Mouse (Mus musculus): Measurements from ENCODE around the gene Nfasc. TPM values are rescaled to one million over a fixed set of nuclear protein-coding genes. Genes with fewer than 3 reads are reported as not detected.

Gene Nfasc
- polyA plus RNA-seq, 1 experiment from 2014 or later, result 0.45 TPM

- Histone ChIP-seq H3K4me3 (ENCODE audit: low read length) (no peak overlapping the region), H3K9me3 (ENCODE audit: low read length) (no peaks in the 10 kb centered on the region), H3K9ac (replicated peaks; ENCODE audit: low read length) (no peak overlapping the region), H3K27ac (ENCODE audit: low read length) (no peak overlapping the region), H3K4me1 (ENCODE audit: insufficient read depth, low read length) (0 out of 2 replicates have a peak, but pooled peaks cover 5% of the 10 kb centered on the region), H3K36me3 (ENCODE audit: insufficient read depth, low read length) (no peaks in the 10 kb centered on the region), H3K27me3 (ENCODE audit: insufficient read depth, low read length) (no peaks in the 10 kb centered on the region), H3K4me2 (replicated peaks; ENCODE audit: low read depth, low read length) (no peak overlapping the region)
- 91% methylated on average over 7 of the region's 7 CpGs for WGBS
- ATAC-seq (ENCODE audit: low FRiP score, low TSS enrichment), result no peak
Observed at GRCm38 (mm10) chr1:132580063-132580462, 161.5 kb downstream of the Nfasc start.

- ATAC-seq (ENCODE audit: low FRiP score, low TSS enrichment), result no peak
- Histone ChIP-seq H3K4me1 (ENCODE audit: insufficient read depth, low read length) (no peaks in the 10 kb centered on the region), H3K36me3 (ENCODE audit: insufficient read depth, low read length) (no peaks in the 10 kb centered on the region), H3K9me3 (ENCODE audit: low read length) (no peaks in the 10 kb centered on the region), H3K4me3 (ENCODE audit: low read length) (no peak overlapping the region), H3K27ac (ENCODE audit: low read length) (no peak overlapping the region), H3K4me2 (replicated peaks; ENCODE audit: low read depth, low read length) (no peak overlapping the region), H3K9ac (replicated peaks; ENCODE audit: low read length) (no peak overlapping the region), H3K27me3 (ENCODE audit: insufficient read depth, low read length) (no peaks in the 10 kb centered on the region)
- 94% methylated on average over 8 of the region's 8 CpGs for WGBS
Observed at GRCm38 (mm10) chr1:132576845-132577244, 164.8 kb downstream of the Nfasc start.

DNA sequence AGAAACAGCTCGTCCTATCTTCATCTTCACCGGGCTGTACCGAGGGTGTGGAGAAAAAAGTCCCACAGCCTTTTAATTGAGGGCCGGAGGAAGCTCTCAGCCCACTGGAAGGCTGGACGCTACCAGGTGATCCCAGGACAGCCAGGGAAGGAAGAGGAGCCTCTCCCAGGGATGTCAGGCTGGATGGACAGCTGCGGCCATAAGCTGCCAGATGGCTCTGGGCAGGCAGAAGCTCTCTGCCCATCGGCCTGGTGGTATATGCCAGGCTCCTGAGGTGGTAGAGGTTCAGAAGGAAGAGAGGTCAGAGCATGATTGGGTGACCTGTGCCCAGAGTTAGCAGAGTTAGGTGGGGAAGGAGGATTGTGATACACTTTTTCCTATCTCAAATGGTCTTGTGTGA, 168.7 kb downstream of the Nfasc start:
- Histone ChIP-seq H3K4me2 (replicated peaks; ENCODE audit: low read depth, low read length) (no peak overlapping the region), H3K36me3 (ENCODE audit: insufficient read depth, low read length) (no peaks in the 10 kb centered on the region), H3K9me3 (ENCODE audit: low read length) (no peaks in the 10 kb centered on the region), H3K4me1 (ENCODE audit: insufficient read depth, low read length) (no peaks in the 10 kb centered on the region), H3K9ac (replicated peaks; ENCODE audit: low read length) (no peak overlapping the region), H3K27me3 (ENCODE audit: insufficient read depth, low read length) (no peaks in the 10 kb centered on the region), H3K4me3 (ENCODE audit: low read length) (no peak overlapping the region), H3K27ac (ENCODE audit: low read length) (no peak overlapping the region)
- no peak for ATAC-seq (ENCODE audit: low FRiP score, low TSS enrichment)
- WGBS, result 93% methylated on average over 7 of the region's 7 CpGs

DNA sequence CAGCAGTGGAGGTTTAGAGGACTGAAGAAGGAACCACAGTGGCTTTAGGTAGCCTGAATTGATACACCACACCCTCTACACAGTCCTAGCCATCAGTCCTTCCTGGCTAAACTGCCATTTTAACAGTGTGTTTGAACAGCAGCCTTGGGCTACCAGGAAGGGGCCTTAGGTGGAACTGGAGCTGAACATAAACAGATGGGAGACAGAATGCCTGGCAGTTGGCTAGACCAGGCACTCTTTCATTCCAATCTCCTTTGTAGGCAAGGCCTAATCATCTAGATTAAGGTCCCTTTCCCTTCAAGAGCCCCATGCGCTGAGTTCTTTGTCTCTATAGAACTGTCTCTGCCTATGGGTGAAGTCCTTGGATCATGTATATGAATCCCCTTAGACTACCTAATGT, 170.0 kb downstream of the Nfasc start:
- Histone ChIP-seq H3K36me3 (ENCODE audit: insufficient read depth, low read length) (no peaks in the 10 kb centered on the region), H3K27me3 (ENCODE audit: insufficient read depth, low read length) (no peaks in the 10 kb centered on the region), H3K4me1 (ENCODE audit: insufficient read depth, low read length) (no peaks in the 10 kb centered on the region), H3K4me2 (replicated peaks; ENCODE audit: low read depth, low read length) (no peak overlapping the region), H3K4me3 (ENCODE audit: low read length) (no peak overlapping the region), H3K9ac (replicated peaks; ENCODE audit: low read length) (no peak overlapping the region), H3K9me3 (ENCODE audit: low read length) (no peaks in the 10 kb centered on the region), H3K27ac (ENCODE audit: low read length) (no peak overlapping the region)
- ATAC-seq (ENCODE audit: low FRiP score, low TSS enrichment), result no peak
- 92% methylated on average over 1 of the region's 1 CpGs for WGBS

GRCm38 (mm10) chr1:132570906-132571305, 170.7 kb downstream of the Nfasc start:
- Histone ChIP-seq H3K9ac (replicated peaks; ENCODE audit: low read length) (no peak overlapping the region), H3K27ac (ENCODE audit: low read length) (no peak overlapping the region), H3K9me3 (ENCODE audit: low read length) (no peaks in the 10 kb centered on the region), H3K4me1 (ENCODE audit: insufficient read depth, low read length) (no peaks in the 10 kb centered on the region), H3K4me2 (replicated peaks; ENCODE audit: low read depth, low read length) (no peak overlapping the region), H3K27me3 (ENCODE audit: insufficient read depth, low read length) (no peaks in the 10 kb centered on the region), H3K36me3 (ENCODE audit: insufficient read depth, low read length) (no peaks in the 10 kb centered on the region), H3K4me3 (ENCODE audit: low read length) (no peak overlapping the region)
- WGBS, result 83% methylated on average over 8 of the region's 8 CpGs
- ATAC-seq (ENCODE audit: low FRiP score, low TSS enrichment), result no peak

DNA sequence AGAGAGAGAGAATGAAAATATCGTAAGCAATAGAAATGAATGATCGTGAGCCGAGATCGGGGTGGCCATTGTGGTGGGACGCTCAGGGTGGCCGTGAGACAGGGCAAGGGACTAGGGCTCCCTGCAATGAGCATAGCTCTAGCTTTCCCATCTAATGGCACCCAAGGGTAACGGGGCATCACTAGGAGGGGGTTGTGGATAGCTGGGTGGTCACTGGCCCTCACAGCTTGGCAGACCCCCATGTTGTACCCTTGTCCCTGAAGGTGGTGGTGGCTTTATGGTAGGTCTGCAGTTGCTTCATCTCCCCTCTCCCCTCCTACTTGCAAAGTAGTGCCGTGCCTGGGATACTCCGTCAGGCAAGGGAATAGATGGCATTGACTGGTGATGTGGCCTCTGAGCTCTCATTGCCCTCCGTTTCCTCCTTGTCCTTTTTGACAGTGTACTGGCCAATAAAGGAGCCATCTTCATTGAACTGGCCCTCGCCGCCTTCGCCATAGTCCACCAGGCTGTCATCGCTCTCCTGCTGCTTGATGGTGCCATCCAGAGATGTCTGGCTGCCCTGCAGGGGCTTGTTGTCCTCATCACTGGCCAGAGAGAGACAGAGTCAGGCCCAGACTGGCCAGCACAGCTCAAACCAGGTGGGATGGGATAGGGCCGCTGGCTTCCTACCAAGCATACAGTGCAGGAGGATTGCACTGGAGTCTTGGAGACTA, 171.4 kb downstream of the Nfasc start:
- no peaks in the 10 kb centered on the region for H3K9me3 ChIP-seq (ENCODE audit: low read length)
- H3K36me3 ChIP-seq (ENCODE audit: insufficient read depth, low read length), result no peaks in the 10 kb centered on the region
- H3K27ac ChIP-seq (ENCODE audit: low read length), result no peak overlapping the region
- H3K4me1 ChIP-seq (ENCODE audit: insufficient read depth, low read length), result no peaks in the 10 kb centered on the region
- WGBS, result 94% methylated on average over 15 of the region's 15 CpGs
- no peak overlapping the region for H3K4me2 ChIP-seq (replicated peaks; ENCODE audit: low read depth, low read length)
- H3K27me3 ChIP-seq (ENCODE audit: insufficient read depth, low read length), result no peaks in the 10 kb centered on the region
- no peak for ATAC-seq (ENCODE audit: low FRiP score, low TSS enrichment)
- no peak overlapping the region for H3K9ac ChIP-seq (replicated peaks; ENCODE audit: low read length)
- H3K4me3 ChIP-seq (ENCODE audit: low read length), result no peak overlapping the region

- Histone ChIP-seq H3K27ac (ENCODE audit: low read length) (no peak overlapping the region), H3K9me3 (ENCODE audit: low read length) (no peaks in the 10 kb centered on the region), H3K4me2 (replicated peaks; ENCODE audit: low read depth, low read length) (no peak overlapping the region), H3K4me1 (ENCODE audit: insufficient read depth, low read length) (no peaks in the 10 kb centered on the region), H3K27me3 (ENCODE audit: insufficient read depth, low read length) (no peaks in the 10 kb centered on the region), H3K9ac (replicated peaks; ENCODE audit: low read length) (no peak overlapping the region), H3K36me3 (ENCODE audit: insufficient read depth, low read length) (no peaks in the 10 kb centered on the region), H3K4me3 (ENCODE audit: low read length) (no peak overlapping the region)
- no peak for ATAC-seq (ENCODE audit: low FRiP score, low TSS enrichment)
- 81% methylated on average over 9 of the region's 9 CpGs for WGBS
Observed at GRCm38 (mm10) chr1:132569516-132569915, 172.1 kb downstream of the Nfasc start.

DNA sequence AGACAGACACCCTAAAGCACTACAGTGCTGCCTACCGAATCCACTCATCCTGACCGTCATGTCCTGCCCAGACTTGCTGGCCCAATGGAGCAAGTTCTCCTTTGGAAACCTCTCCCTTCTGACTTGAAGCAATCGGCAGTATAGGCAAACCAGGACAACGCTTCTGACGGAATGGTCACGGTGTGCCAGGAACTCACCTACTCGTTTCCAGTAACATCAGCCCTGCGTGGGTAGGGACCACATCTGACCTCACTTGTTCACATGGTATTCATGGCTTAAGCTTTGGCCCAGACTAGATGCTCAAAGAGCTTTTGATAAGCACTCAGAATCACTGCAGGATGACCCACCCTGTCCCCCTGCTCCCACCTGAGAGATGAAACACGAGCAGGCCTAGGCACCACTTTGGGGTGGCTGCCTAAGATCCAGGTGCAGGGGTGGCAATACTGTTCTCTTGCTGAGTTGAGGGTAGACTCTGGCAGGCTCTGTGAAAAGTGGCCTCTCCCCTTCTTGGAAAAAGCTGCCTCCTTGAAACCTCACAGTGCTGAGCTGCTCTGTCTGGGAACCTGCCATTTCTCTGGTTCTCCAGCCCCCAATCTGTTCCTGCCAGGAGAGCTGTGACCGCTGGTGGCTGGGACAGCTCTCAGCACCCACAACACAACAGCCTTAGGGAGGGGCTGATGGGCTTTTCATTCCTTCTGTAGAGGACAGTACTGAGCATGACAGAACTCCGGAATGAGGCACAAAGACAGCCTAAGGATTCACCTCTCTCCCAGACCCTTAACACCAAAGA, 174.1 kb downstream of the Nfasc start:
- Histone ChIP-seq H3K9ac (replicated peaks; ENCODE audit: low read length) (no peak overlapping the region), H3K27me3 (ENCODE audit: insufficient read depth, low read length) (no peaks in the 10 kb centered on the region), H3K9me3 (ENCODE audit: low read length) (no peaks in the 10 kb centered on the region), H3K36me3 (ENCODE audit: insufficient read depth, low read length) (no peaks in the 10 kb centered on the region), H3K4me1 (ENCODE audit: insufficient read depth, low read length) (no peaks in the 10 kb centered on the region), H3K27ac (ENCODE audit: low read length) (no peak overlapping the region), H3K4me2 (replicated peaks; ENCODE audit: low read depth, low read length) (no peak overlapping the region), H3K4me3 (ENCODE audit: low read length) (no peak overlapping the region)
- no peak for ATAC-seq (ENCODE audit: low FRiP score, low TSS enrichment)
- WGBS, result 81% methylated on average over 11 of the region's 11 CpGs

- Histone ChIP-seq H3K4me1 (ENCODE audit: insufficient read depth, low read length) (no peaks in the 10 kb centered on the region), H3K27ac (ENCODE audit: low read length) (no peak overlapping the region), H3K27me3 (ENCODE audit: insufficient read depth, low read length) (peaks cover 4% of the 10 kb centered on the region; the same call in 1 of the 2 replicates), H3K4me2 (replicated peaks; ENCODE audit: low read depth, low read length) (no peak overlapping the region), H3K9ac (replicated peaks; ENCODE audit: low read length) (no peak overlapping the region), H3K9me3 (ENCODE audit: low read length) (no peaks in the 10 kb centered on the region), H3K36me3 (ENCODE audit: insufficient read depth, low read length) (no peaks in the 10 kb centered on the region), H3K4me3 (ENCODE audit: low read length) (no peak overlapping the region)
- no peak for ATAC-seq (ENCODE audit: low FRiP score, low TSS enrichment)
- WGBS, result 67% methylated on average over 7 of the region's 7 CpGs
Observed at GRCm38 (mm10) chr1:132565766-132566165, 175.8 kb downstream of the Nfasc start.

- H3K27ac ChIP-seq (ENCODE audit: low read length), result no peak overlapping the region
- no peaks in the 10 kb centered on the region for H3K36me3 ChIP-seq (ENCODE audit: insufficient read depth, low read length)
- no peak overlapping the region for H3K9ac ChIP-seq (replicated peaks; ENCODE audit: low read length)
- WGBS, result 30% methylated on average over 6 of the region's 6 CpGs
- H3K9me3 ChIP-seq (ENCODE audit: low read length), result no peaks in the 10 kb centered on the region
- peaks cover 9% of the 10 kb centered on the region for H3K27me3 ChIP-seq (ENCODE audit: insufficient read depth, low read length)
- no peaks in the 10 kb centered on the region for H3K4me1 ChIP-seq (ENCODE audit: insufficient read depth, low read length)
- no peak overlapping the region for H3K4me3 ChIP-seq (ENCODE audit: low read length)
- no peak overlapping the region for H3K4me2 ChIP-seq (replicated peaks; ENCODE audit: low read depth, low read length)
- no peak for ATAC-seq (ENCODE audit: low FRiP score, low TSS enrichment)
Observed at GRCm38 (mm10) chr1:132564946-132565345, 176.7 kb downstream of the Nfasc start.

Data from kidney, embryonic 16.5 days (tissue).